Mouse (Mus musculus): ENCODE data around the gene Mcee. TPM values are rescaled to one million over a fixed set of nuclear protein-coding genes. Genes with fewer than 3 reads are reported as not detected.
A peak's percentile ranks its signal among the peaks of the same experiment; 100 is the strongest.

Gene Mcee
- polyA plus RNA-seq, 1 experiment from 2014 or later, result 150 TPM

DNA sequence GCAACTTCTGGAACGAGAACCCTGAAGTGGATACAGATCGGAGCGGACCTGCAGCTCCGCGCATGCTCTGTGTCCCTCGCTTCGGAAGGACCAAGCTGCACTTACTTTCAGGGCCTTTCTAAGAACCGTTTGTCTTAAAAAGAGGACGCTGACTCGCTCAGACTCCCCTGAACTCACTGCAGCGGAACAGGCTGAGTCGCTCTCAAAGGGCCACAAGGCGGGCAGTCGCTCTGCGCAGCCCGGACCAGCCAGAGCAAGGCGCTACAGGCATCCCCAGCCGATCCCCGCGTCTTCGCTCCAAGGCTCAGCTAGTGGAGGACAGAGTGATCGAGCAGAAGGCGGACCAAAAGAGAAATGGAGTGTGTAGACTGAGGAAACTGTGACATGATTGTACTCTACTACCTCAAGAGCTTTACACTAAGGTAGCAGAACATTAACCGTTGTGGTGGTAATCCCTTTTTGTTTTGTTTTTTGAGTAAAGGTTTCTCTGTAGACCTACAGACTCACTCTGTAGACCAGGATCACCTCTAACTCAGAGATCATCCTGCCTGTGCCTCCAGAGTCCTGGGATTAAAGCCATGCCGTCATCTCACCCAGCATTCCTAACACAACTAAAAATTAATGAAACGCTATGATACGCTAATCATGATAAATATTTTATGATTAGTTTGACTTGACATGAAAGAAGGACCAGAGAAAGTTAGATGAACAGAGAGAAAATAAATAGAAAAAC, 18.4 kb upstream of the Mcee start, which contains the start of gene Fan1:
Gene Fan1, minus strand, starts transcription at position 266 of the 733 bp plus-strand sequence.
- Histone ChIP-seq H3K4me3 (ENCODE audit: control insufficient read depth in 1 of 2, insufficient read depth in 1 of 2, low read depth in 1 of 2, low read length in 2 of 2) (peak within 1 kb of the TSS; percentile 66 to 83), H3K27ac (replicated peaks in 1 of 2; ENCODE audit: control insufficient read depth in 1 of 2, insufficient read depth in 1 of 2, low read depth in 2 of 2, low read length in 2 of 2) (peak within 1 kb of the TSS; percentile 91 to 97), H3K36me3 (ENCODE audit: control insufficient read depth, insufficient read depth, low read length) (peaks cover 42% of the 10 kb centered on the region), H3K9ac (ENCODE audit: low read length) (peak within 1 kb of the TSS; percentile 83), H3K9me3 (ENCODE audit: control insufficient read depth, low read length) (no peaks in the 10 kb centered on the region), H3K4me2 (ENCODE audit: low read length) (peak within 1 kb of the TSS; percentile 87), H3K4me1 (ENCODE audit: control insufficient read depth in 2 of 2, insufficient read depth in 2 of 2, low read length in 2 of 2) (peaks cover 2 to 3% of the 10 kb centered on the region in 2 experiments; a peak in 1 of 4 replicates), H3K27me3 (ENCODE audit: control insufficient read depth, insufficient read depth, low read length) (no peaks in the 10 kb centered on the region)
- WGBS, result 3% methylated on average over 27 of the region's 27 CpGs
- ATAC-seq (ENCODE audit: insufficient number of reproducible peaks, insufficient read depth, low FRiP score, low read depth), result peak; percentile 88

DNA sequence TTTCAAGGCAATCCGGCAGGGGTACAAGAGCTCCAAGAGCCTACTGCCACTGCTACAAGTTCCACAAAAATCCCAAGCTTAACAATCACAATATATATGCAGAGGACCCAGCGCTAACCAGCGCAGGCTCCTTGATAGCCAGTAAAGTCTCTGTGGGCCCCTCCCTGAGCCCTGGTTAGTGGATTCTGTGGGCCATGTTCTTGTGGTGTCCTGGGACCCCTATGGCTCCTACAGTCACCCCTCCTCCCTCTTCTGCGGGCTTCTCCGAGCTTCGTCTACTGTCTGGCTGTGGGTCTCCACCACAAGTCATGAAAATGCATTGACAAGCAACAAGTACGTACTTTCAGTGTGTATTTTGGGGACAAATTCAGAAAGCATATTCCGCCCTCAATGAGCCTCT, 928 bp upstream of the Mcee start:
- peaks cover 0 to 14% of the 10 kb centered on the region in 2 experiments; a peak in 3 of 4 replicates for H3K4me1 ChIP-seq (ENCODE audit: control insufficient read depth in 2 of 2, insufficient read depth in 2 of 2, low read length in 2 of 2)
- 2% methylated on average over 8 of the region's 8 CpGs for WGBS
- peak overlapping the region; percentile 82 to 98 for H3K4me3 ChIP-seq (ENCODE audit: control insufficient read depth in 1 of 2, insufficient read depth in 1 of 2, low read depth in 1 of 2, low read length in 2 of 2)
- peaks cover 33% of the 10 kb centered on the region for H3K36me3 ChIP-seq (ENCODE audit: control insufficient read depth, insufficient read depth, low read length)
- H3K4me2 ChIP-seq (ENCODE audit: low read length), result peak overlapping the region; percentile 98
- peak overlapping the region; percentile 16 to 62; a peak in 1 of 4 replicates for H3K27ac ChIP-seq (replicated peaks in 1 of 2; ENCODE audit: control insufficient read depth in 1 of 2, insufficient read depth in 1 of 2, low read depth in 2 of 2, low read length in 2 of 2)
- H3K27me3 ChIP-seq (ENCODE audit: control insufficient read depth, insufficient read depth, low read length), result no peaks in the 10 kb centered on the region
- no peaks in the 10 kb centered on the region for H3K9me3 ChIP-seq (ENCODE audit: control insufficient read depth, low read length)
- H3K9ac ChIP-seq (ENCODE audit: low read length), result peak overlapping the region; percentile 88
- no peak for ATAC-seq (ENCODE audit: insufficient number of reproducible peaks, insufficient read depth, low FRiP score, low read depth)

GRCm38 (mm10) chr7:64392819-64393151, 378 bp downstream of the Mcee start:
- Histone ChIP-seq H3K4me2 (ENCODE audit: low read length) (peak overlapping the region; percentile 62), H3K4me1 (ENCODE audit: control insufficient read depth in 2 of 2, insufficient read depth in 2 of 2, low read length in 2 of 2) (peaks cover 0 to 14% of the 10 kb centered on the region in 2 experiments; a peak in 3 of 4 replicates), H3K36me3 (ENCODE audit: control insufficient read depth, insufficient read depth, low read length) (peaks cover 20% of the 10 kb centered on the region), H3K4me3 (ENCODE audit: control insufficient read depth in 1 of 2, insufficient read depth in 1 of 2, low read depth in 1 of 2, low read length in 2 of 2) (peak overlapping the region; percentile 82 to 98), H3K27ac (replicated peaks in 1 of 2; ENCODE audit: control insufficient read depth in 1 of 2, insufficient read depth in 1 of 2, low read depth in 2 of 2, low read length in 2 of 2) (peak overlapping the region; percentile 77 to 88), H3K9ac (ENCODE audit: low read length) (peak overlapping the region; percentile 91), H3K27me3 (ENCODE audit: control insufficient read depth, insufficient read depth, low read length) (no peaks in the 10 kb centered on the region), H3K9me3 (ENCODE audit: control insufficient read depth, low read length) (no peaks in the 10 kb centered on the region)
- under 1% methylated on average over 15 of the region's 15 CpGs for WGBS
- peak; percentile 52; the same call in 1 of the 2 replicates for ATAC-seq (ENCODE audit: insufficient number of reproducible peaks, insufficient read depth, low FRiP score, low read depth)

DNA sequence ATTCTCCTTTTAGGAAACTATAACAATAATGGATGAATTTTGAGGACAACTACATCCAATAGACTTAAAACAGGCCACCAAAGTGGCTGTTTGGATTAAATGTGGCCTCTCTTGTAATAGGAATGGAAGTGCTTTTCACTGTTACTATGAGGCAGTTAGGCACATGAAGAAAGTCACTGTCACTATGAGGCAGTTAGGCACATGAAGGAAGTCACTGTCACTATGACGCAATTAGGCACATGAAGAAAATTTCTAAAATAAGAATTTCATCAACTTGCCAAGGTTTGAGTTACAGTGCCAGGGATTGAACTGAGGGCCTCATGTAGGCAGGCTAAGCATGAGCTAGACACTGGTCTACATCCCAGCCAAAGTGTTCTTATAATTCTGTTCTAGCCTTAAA, 8.3 kb downstream of the Mcee start:
- no peaks in the 10 kb centered on the region for H3K9me3 ChIP-seq (ENCODE audit: control insufficient read depth, low read length)
- no peak for ATAC-seq (ENCODE audit: insufficient number of reproducible peaks, insufficient read depth, low FRiP score, low read depth)

GRCm38 (mm10) chr7:64402452-64402851, 10.0 kb downstream of the Mcee start:
- Histone ChIP-seq H3K4me2 (ENCODE audit: low read length) (no peak overlapping the region), H3K4me3 (ENCODE audit: control insufficient read depth in 1 of 2, insufficient read depth in 1 of 2, low read depth in 1 of 2, low read length in 2 of 2) (no peak overlapping the region), H3K27ac (replicated peaks in 1 of 2; ENCODE audit: control insufficient read depth in 1 of 2, insufficient read depth in 1 of 2, low read depth in 2 of 2, low read length in 2 of 2) (no peak overlapping the region), H3K4me1 (ENCODE audit: control insufficient read depth in 2 of 2, insufficient read depth in 2 of 2, low read length in 2 of 2) (no peaks in the 10 kb centered on the region), H3K27me3 (ENCODE audit: control insufficient read depth, insufficient read depth, low read length) (no peaks in the 10 kb centered on the region), H3K9ac (ENCODE audit: low read length) (no peak overlapping the region), H3K9me3 (ENCODE audit: control insufficient read depth, low read length) (no peaks in the 10 kb centered on the region), H3K36me3 (ENCODE audit: control insufficient read depth, insufficient read depth, low read length) (peaks cover 20% of the 10 kb centered on the region; the same call in 1 of the 2 replicates)
- WGBS, result 78% methylated on average over 4 of the region's 4 CpGs
- no peak for ATAC-seq (ENCODE audit: insufficient number of reproducible peaks, insufficient read depth, low FRiP score, low read depth)

More for the DNA sequence above, 8.3 kb downstream of the Mcee start:
- Histone ChIP-seq H3K4me2 (ENCODE audit: low read length) (no peak overlapping the region), H3K27ac (replicated peaks in 1 of 2; ENCODE audit: control insufficient read depth in 1 of 2, insufficient read depth in 1 of 2, low read depth in 2 of 2, low read length in 2 of 2) (no peak overlapping the region), H3K9ac (ENCODE audit: low read length) (no peak overlapping the region), H3K36me3 (ENCODE audit: control insufficient read depth, insufficient read depth, low read length) (peaks cover 17% of the 10 kb centered on the region; the same call in 1 of the 2 replicates), H3K4me3 (ENCODE audit: control insufficient read depth in 1 of 2, insufficient read depth in 1 of 2, low read depth in 1 of 2, low read length in 2 of 2) (no peak overlapping the region), H3K27me3 (ENCODE audit: control insufficient read depth, insufficient read depth, low read length) (no peaks in the 10 kb centered on the region), H3K4me1 (ENCODE audit: control insufficient read depth in 2 of 2, insufficient read depth in 2 of 2, low read length in 2 of 2) (no peaks in the 10 kb centered on the region)
- WGBS, result 90% methylated on average over 1 of the region's 1 CpGs

GRCm38 (mm10) chr7:64403989-64404388, 11.6 kb downstream of the Mcee start:
- no peak overlapping the region for H3K27ac ChIP-seq (replicated peaks in 1 of 2; ENCODE audit: control insufficient read depth in 1 of 2, insufficient read depth in 1 of 2, low read depth in 2 of 2, low read length in 2 of 2)
- no peaks in the 10 kb centered on the region for H3K4me1 ChIP-seq (ENCODE audit: control insufficient read depth in 2 of 2, insufficient read depth in 2 of 2, low read length in 2 of 2)
- peaks cover 20% of the 10 kb centered on the region; the same call in 1 of the 2 replicates for H3K36me3 ChIP-seq (ENCODE audit: control insufficient read depth, insufficient read depth, low read length)
- WGBS, result 84% methylated on average over 8 of the region's 8 CpGs
- H3K27me3 ChIP-seq (ENCODE audit: control insufficient read depth, insufficient read depth, low read length), result no peaks in the 10 kb centered on the region
- no peak overlapping the region for H3K4me2 ChIP-seq (ENCODE audit: low read length)
- no peak overlapping the region for H3K9ac ChIP-seq (ENCODE audit: low read length)
- ATAC-seq (ENCODE audit: insufficient number of reproducible peaks, insufficient read depth, low FRiP score, low read depth), result no peak
- H3K4me3 ChIP-seq (ENCODE audit: control insufficient read depth in 1 of 2, insufficient read depth in 1 of 2, low read depth in 1 of 2, low read length in 2 of 2), result no peak overlapping the region
- no peaks in the 10 kb centered on the region for H3K9me3 ChIP-seq (ENCODE audit: control insufficient read depth, low read length)

DNA sequence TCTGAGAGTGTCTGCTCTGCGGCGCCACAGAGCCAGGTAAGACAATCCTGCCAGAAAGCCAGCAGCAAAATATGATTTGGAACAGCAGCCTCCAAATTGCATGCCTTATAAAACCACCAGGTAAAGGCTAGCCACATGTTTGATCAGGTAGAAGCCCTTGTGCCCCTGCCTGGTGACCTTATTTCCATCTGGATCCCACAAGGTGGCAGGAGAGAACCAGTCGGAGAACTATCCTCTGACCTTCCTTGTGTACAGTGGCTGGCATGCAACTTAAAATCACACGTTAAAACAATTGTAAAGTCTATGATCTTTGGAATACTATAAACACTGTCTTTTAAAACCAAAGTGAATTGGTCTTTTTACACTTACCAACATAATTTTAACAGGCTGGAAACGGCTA, 32.5 kb downstream of the Mcee start:
- no peak overlapping the region for H3K4me2 ChIP-seq (ENCODE audit: low read length)
- no peak overlapping the region for H3K27ac ChIP-seq (replicated peaks in 1 of 2; ENCODE audit: control insufficient read depth in 1 of 2, insufficient read depth in 1 of 2, low read depth in 2 of 2, low read length in 2 of 2)
- H3K27me3 ChIP-seq (ENCODE audit: control insufficient read depth, insufficient read depth, low read length), result no peaks in the 10 kb centered on the region
- no peak for ATAC-seq (ENCODE audit: insufficient number of reproducible peaks, insufficient read depth, low FRiP score, low read depth)
- H3K36me3 ChIP-seq (ENCODE audit: control insufficient read depth, insufficient read depth, low read length), result no peaks in the 10 kb centered on the region
- H3K4me1 ChIP-seq (ENCODE audit: control insufficient read depth in 2 of 2, insufficient read depth in 2 of 2, low read length in 2 of 2), result no peaks in the 10 kb centered on the region
- no peaks in the 10 kb centered on the region for H3K9me3 ChIP-seq (ENCODE audit: control insufficient read depth, low read length)
- WGBS, result 56% methylated on average over 5 of the region's 5 CpGs
- no peak overlapping the region for H3K9ac ChIP-seq (ENCODE audit: low read length)
- no peak overlapping the region for H3K4me3 ChIP-seq (ENCODE audit: control insufficient read depth in 1 of 2, insufficient read depth in 1 of 2, low read depth in 1 of 2, low read length in 2 of 2)

All from heart, embryonic 14.5 days (tissue).